Mouse (Mus musculus): ENCODE measurements around the gene Opcml. TPM values are rescaled to one million over a fixed set of nuclear protein-coding genes. Genes with fewer than 3 reads are reported as not detected.

Gene Opcml
- total RNA-seq, 2 experiments from 2014 or later: 227 to 234 TPM

GRCm38 (mm10) chr9:27996536-27996935 is 206.0 kb downstream of the Opcml start:
- DNase-seq (ENCODE audit: low spot score in 2 of 2): no peak

- peak in 1 of 2 experiments; percentile 62 for DNase-seq (ENCODE audit: low spot score in 2 of 2)
Measured at GRCm38 (mm10) chr9:27998767-27999166, 208.2 kb downstream of the Opcml start.

DNA sequence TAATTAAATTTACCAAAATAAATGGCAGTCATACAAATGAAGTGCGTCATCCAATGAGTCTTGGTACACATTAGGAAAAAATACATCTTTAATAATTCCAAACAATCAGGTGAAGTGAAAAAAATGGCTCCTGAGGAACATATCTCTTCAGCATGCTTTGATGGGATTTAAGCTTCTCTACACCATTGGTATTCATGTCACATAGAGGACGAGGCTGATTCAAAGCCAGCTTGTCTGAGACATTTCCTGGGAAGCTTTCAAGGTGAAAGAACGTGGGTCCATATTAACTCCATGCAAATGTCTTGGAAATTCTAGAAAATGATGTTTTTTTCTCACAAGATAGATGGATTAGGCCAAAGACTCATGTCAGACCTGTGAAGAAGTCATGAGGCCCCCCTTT is 212.6 kb downstream of the Opcml start:
- no peak for DNase-seq (ENCODE audit: low spot score in 2 of 2)

GRCm38 (mm10) chr9:28011483-28011882 is 220.9 kb downstream of the Opcml start:
- DNase-seq (ENCODE audit: low spot score in 2 of 2): no peak

DNA sequence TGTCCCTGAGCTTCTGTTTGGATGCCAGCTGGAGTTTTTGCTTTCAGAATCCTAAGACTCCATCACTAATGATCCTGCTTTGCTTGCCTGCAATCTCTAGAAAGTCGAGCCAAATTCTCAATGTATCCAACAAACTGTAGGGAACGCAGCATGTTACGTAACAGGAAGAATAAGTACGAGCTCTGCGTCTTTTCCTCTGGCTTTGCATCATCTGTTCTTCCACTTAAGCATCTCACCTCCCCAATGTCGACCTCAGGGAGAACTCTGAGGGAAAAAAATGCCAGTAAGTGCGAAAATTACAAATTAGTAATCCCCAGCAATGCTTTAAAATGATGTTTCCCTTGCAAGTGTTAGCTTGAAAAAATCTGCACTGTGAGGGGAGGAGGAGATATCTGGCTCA is 222.1 kb downstream of the Opcml start:
- peak in 1 of 2 experiments; percentile 59 for DNase-seq (ENCODE audit: low spot score in 2 of 2)

DNA sequence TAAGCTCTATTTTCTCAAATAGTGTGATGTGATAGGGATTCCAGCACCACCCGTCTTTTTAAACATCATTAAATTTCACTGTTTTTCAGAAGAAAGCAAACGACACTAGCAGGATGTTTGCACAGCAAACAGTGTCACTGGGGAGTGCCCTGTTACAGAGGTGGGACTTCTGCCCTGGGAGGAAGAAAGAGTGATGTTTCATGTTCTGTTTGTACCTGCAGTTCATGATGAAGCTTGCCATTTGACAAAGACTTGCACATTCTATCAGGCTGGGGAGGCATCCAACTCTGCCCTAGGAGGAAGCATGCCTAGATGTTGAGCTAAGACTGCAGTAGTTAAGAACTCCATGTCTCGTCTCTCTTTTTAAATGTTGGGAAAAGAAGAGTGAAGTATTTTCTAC is 222.6 kb downstream of the Opcml start:
- no peak for DNase-seq (ENCODE audit: low spot score in 2 of 2)

DNA sequence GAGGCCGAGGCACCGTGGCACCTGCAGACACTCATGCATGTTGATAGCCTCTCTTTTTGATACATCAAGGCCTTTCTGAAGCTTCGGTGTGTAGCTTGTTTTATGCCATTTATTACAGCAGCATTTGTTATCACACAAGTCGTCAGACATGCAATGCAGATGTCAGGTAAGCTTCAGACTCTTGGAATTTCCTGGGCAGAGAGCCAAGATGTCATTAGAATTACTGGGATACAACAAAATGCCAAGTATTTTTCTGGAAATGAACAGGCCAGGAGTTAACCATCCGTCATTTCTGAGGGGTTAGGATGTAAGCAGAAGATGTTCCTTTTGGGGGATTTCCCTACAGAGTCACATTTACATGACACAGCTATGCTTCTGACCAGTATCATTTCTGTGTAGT is 237.6 kb downstream of the Opcml start:
- DNase-seq (ENCODE audit: low spot score in 2 of 2): no peak

- DNase-seq (ENCODE audit: low spot score in 2 of 2): peak in 1 of 2 experiments; percentile 33
Measured at GRCm38 (mm10) chr9:28028788-28029393, 238.3 kb downstream of the Opcml start.

DNA sequence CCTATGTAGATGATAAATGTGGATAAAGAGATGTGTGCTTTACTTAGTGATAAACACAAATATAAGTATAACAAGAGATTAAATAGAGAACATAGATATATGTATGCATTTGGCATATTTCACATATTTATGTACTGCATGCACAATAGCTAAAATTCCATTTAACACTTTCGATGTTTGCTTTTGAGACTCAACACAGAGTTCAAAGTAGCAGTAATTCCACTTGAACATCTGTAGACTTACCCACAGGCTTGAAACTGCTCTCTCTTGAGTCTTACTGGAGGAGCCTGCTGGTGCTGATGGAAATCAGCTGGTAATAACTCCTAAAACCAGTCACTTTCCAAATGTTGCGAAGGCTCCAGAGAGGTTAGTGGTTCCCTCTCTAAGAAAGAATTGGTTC is 258.6 kb downstream of the Opcml start:
- no peak for DNase-seq (ENCODE audit: low spot score in 2 of 2)

DNA sequence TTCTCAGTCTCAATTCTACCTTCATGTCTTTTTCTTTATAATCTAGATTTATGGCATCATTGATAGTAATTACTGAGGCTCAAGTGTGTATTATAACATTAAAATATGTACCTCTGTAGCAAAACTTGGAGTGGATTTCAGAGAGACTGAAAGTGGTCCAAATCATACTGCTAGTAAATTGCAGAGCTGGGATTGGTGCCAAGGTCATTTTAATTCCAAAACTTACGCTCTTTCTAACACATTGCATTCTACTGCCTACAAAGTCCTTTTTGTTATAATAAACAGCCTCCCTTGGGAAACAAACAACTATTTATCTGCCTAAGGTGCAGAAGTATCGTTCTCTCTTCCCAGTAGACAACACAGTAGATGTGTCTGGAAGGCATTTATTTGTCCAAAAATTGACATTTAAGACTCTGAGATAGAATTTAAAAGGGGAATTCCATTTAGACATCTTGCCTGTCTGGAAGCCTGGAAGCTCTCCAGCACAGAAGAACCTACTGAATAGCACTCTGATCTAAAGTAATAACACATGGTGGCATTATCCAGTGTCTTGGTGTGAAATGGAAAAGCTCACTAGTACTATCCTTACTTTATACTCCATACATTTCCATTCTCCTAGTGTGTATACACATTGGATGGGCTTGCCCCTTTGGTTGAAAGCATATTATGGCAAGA is 266.7 kb downstream of the Opcml start:
- peak in 1 of 2 experiments; percentile 64 for DNase-seq (ENCODE audit: low spot score in 2 of 2)

- peak in 1 of 2 experiments; percentile 50 for DNase-seq (ENCODE audit: low spot score in 2 of 2)
Measured at GRCm38 (mm10) chr9:28065126-28065525, 274.6 kb downstream of the Opcml start.

DNA sequence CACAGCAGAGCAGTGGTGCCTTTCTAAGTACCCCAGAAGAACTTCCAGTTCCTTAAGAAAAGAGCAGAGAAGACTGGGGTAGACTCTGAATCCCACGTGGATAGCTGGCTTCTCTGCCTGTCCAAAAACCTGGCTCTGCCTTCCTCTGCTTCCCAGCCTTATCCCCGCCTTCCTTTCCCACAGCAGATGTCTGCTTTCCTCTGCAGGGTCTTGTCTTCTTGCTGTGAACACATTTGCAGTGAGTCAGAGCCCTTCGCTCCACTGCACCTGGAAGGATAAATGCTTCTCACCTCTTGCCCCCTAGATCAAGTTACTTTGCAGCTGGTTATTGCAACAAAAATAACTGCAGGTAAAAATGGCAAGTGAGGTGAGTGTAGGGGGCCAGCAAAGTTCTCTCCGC is 290.1 kb downstream of the Opcml start:
- DNase-seq (ENCODE audit: low spot score in 2 of 2): no peak

DNA sequence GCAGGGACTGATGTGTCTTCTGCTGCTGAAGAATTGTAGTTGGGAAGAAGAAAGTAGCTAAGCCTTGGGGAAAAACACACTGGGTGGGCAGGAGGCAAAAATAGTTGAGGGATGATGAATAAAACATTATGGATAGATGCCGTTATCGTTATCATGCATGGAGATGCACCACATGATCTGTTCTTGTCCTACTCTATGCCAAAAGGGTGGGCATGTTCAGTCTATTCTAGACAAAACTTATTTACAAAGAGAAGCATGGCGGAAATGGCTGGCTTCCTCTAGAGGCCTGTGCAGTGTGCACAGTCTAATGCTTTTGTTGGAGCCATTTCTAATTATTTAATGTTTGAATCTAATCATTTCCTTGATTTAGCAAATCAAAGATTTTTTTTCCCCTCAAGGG is 293.2 kb downstream of the Opcml start:
- peak in 1 of 2 experiments; percentile 17 for DNase-seq (ENCODE audit: low spot score in 2 of 2)

GRCm38 (mm10) chr9:28084273-28084726 is 293.7 kb downstream of the Opcml start:
- peak in 1 of 2 experiments; percentile 24 for DNase-seq (ENCODE audit: low spot score in 2 of 2)

DNA sequence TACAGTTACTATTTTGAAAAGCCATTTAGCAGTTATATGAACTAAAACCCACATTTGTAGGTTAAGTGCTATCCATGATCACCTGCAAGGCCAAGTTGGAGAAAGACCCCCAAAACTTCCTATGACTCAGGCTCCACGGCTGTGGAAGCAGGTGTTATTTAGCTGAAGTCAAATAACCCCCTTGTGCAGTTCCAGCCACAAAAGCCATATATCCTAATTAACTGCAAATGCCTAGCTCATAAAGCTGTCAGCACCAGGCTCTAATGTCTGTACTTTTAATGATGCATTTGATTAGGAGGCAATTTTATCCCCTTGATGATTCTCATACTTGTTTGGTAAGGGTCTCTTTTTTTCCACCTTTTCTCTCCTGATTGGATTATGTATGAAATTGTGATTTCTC is 300.8 kb downstream of the Opcml start:
- DNase-seq (ENCODE audit: low spot score in 2 of 2): no peak

GRCm38 (mm10) chr9:28094722-28095121 is 304.1 kb downstream of the Opcml start:
- DNase-seq (ENCODE audit: low spot score in 2 of 2): no peak

- DNase-seq (ENCODE audit: low spot score in 2 of 2): no peak
Measured at GRCm38 (mm10) chr9:28096204-28096603, 305.6 kb downstream of the Opcml start.

DNA sequence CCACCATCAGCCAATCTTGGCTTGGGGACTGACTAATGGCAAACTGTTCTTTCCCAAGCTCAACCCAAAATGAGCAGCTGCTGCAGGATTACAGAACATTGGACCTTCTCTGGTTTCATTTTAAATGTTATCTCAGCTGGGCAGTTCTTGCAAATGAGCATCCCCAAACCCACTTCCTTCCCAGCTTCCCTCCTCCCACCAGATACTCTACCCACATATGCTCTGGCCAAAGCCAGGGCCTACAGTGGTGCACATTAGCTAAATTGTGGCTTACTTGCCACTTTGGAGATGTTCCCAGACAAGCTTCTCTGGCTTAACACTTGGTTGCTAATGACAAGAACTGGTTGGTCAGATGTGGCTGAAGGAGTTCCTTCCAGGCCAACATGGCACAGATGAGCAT is 311.4 kb downstream of the Opcml start:
- DNase-seq (ENCODE audit: low spot score in 2 of 2): peak in 1 of 2 experiments; percentile 16

- no peak for DNase-seq (ENCODE audit: low spot score in 2 of 2)
Measured at GRCm38 (mm10) chr9:28121858-28122257, 331.3 kb downstream of the Opcml start.

GRCm38 (mm10) chr9:28128735-28129134 is 338.2 kb downstream of the Opcml start:
- no peak for DNase-seq (ENCODE audit: low spot score in 2 of 2)

DNA sequence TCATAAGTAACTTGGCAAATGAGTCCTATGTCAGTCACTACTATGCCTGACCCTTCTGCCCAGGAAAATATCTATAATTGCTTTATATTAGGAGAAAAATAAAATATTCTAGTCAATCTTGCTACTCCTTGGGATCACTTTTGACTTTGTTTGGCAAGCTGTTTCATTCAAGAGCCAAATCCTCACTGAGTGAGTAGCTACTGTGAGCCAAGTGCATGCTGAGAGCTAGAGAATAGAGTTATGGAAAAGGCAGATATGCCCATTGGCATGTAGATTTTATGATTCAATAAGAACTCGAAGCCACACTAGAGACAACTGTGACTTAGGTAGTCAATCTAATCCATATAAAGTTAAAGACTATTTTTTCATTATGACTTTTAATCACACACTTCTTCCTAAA is 340.9 kb downstream of the Opcml start:
- DNase-seq (ENCODE audit: low spot score in 2 of 2): no peak

GRCm38 (mm10) chr9:28136614-28137013 is 346.0 kb downstream of the Opcml start:
- DNase-seq (ENCODE audit: low spot score in 2 of 2): no peak
